17 mouse cellular contexts compared by ENCODE assay signal in genomic region chr11:40603008-40603407, GRCm38 (mm10).
"Had no signal": no experiment of that assay in that cellular context is flagged by ENCODE, and none has a peak within 500 bp of the region (broad histone marks: within the 10 kb centered on the region; RNA-seq: fewer than 3 reads in every experiment).

No protein-coding gene starts in this region.

- H3K27me3 ChIP-seq: midbrain, embryonic 12.5 days; neural tube, embryonic 13.5 days had no signal

- H3K4me2 ChIP-seq: lung, embryonic 14.5 days; midbrain, embryonic 12.5 days; neural tube, embryonic 13.5 days; neural tube, embryonic 15.5 days had no signal

- H3K27ac ChIP-seq: liver, embryonic 14.5 days; midbrain, embryonic 10.5 days; midbrain, embryonic 12.5 days; neural tube, embryonic 13.5 days; neural tube, embryonic 15.5 days had no signal

- DNase-seq: lung, adult 18-20 months; lung, embryonic 14.5 days; lung, postnatal 10 days; lung, postnatal 4 days; right cerebral cortex, postnatal 25 days; right cerebral cortex, postnatal 4 days; spleen, adult 18-20 months; thymus, adult 18-20 months; thymus, postnatal 14 days; thymus, postnatal 36 days had no signal

- ATAC-seq: midbrain, embryonic 16.5 days had no signal

- H3K9ac ChIP-seq: liver, embryonic 14.5 days; lung, embryonic 14.5 days; midbrain, embryonic 12.5 days; neural tube, embryonic 13.5 days; neural tube, embryonic 15.5 days had no signal

- H3K4me3 ChIP-seq: midbrain, embryonic 10.5 days; midbrain, embryonic 12.5 days; myocyte; neural tube, embryonic 13.5 days; neural tube, embryonic 15.5 days had no signal

- H3K9me3 ChIP-seq: midbrain, embryonic 12.5 days; neural tube, embryonic 13.5 days; neural tube, embryonic 15.5 days had no signal

- H3K36me3 ChIP-seq: midbrain, embryonic 10.5 days; midbrain, embryonic 12.5 days; neural tube, embryonic 13.5 days; neural tube, embryonic 15.5 days had no signal
